Mouse (Mus musculus) cerebellum, adult 2 months (tissue): ENCODE data around the gene Ror1.

Experiments used
- CTCF ChIP-seq: fragments of 200-500 bp; IDR thresholded peaks from 2 replicates; pipeline ENCODE4 v1.5.1; 2011; ENCODE audit warnings: low read depth, mild to moderate bottlenecking, control low read depth, low read length, moderate library complexity, borderline replicate concordance; ENCODE audit not compliant: insufficient read depth
- POLR2A ChIP-seq: fragments of 200-500 bp; IDR thresholded peaks from 2 replicates; pipeline ENCODE4 v1.6.1; 2011; ENCODE audit warnings: low read length, control low read depth, borderline replicate concordance; ENCODE audit not compliant: insufficient read depth

- TF ChIP-seq CTCF: no peak
- TF ChIP-seq POLR2A: no peak
Measured at GRCm38 (mm10) chr4:100488447-100488846, 392.9 kb downstream of the Ror1 start.
